Mouse (Mus musculus) forebrain, embryonic 16.5 days (tissue): ENCODE data around the gene Mfsd9. TPM values are rescaled to one million over a fixed set of nuclear protein-coding genes. Genes with fewer than 3 reads are reported as not detected.

Experiments used
- ATAC-seq: fragments of 200-750 bp; cut with Nextera tagmentation; 2 replicates; pipeline ENCODE4 v1.8.0; 2017; ENCODE audit warnings: mild to moderate bottlenecking, moderate library complexity
- H3K27ac ChIP-seq: fragments of 300-500 bp; sonication (generic); 2 replicates; pipeline ENCODE4 v1.5.1; 2014; ENCODE audit warnings: low read length, control low read depth
- H3K27me3 ChIP-seq: fragments of 300-500 bp; sonication (generic); replicated peaks from 2 replicates; pipeline ENCODE4 v1.6.1; 2014; ENCODE audit warnings: low read length; ENCODE audit not compliant: control insufficient read depth, insufficient read depth
- H3K36me3 ChIP-seq: fragments of 300-500 bp; sonication (generic); 2 replicates; pipeline ENCODE4 v1.6.1; 2014; ENCODE audit not compliant: control insufficient read depth, insufficient read depth
- H3K4me1 ChIP-seq: fragments of 300-500 bp; sonication (generic); replicated peaks from 2 replicates; pipeline ENCODE4 v1.6.1; 2014; ENCODE audit warnings: low read length; ENCODE audit not compliant: control insufficient read depth, insufficient read depth
- H3K4me2 ChIP-seq: fragments of 300-500 bp; sonication (generic); 2 replicates; pipeline ENCODE4 v1.6.1; 2014; ENCODE audit warnings: mild to moderate bottlenecking, low read length, control low read depth
- H3K4me3 ChIP-seq: fragments of 300-500 bp; sonication (generic); replicated peaks from 2 replicates; pipeline ENCODE4 v1.5.1; 2014; ENCODE audit warnings: mild to moderate bottlenecking, low read length, control low read depth
- H3K9ac ChIP-seq: fragments of 300-500 bp; sonication (generic); replicated peaks from 2 replicates; pipeline ENCODE4 v1.6.1; 2014; ENCODE audit warnings: low read depth, low read length, control low read depth
- H3K9me3 ChIP-seq: fragments of 300-500 bp; sonication (generic); 2 replicates; pipeline ENCODE4 v1.6.1; 2016; ENCODE audit warnings: low read length; ENCODE audit not compliant: control insufficient read depth
- WGBS: fragments of 180-500 bp; shearing (Covaris S2); extraction: QIAGEN DNeasy Blood & Tissue Kit; methylation state at CpG from one replicate; pipeline ENCODE4 v1.1.7; 2014; 5-methylcytosine and 5-hydroxymethylcytosine counted together
- polyA plus RNA-seq: library from polyadenylated mRNA; unstranded; fragments of >200 nt; fragmentation: Nextera tagmentation; extraction: Ambion mirVana; gene quantifications from 2 replicates; pipeline ENCODE4 v1.2.1, GENCODE M21; 2015

The Mfsd9 gene
- polyA plus RNA-seq, 1 experiment from 2014 or later: 7.1 TPM

GRCm38 (mm10) chr1:40788956-40789355 lies 1.5 kb downstream of the Mfsd9 start:
- no peak overlapping the region; the same call in 1 of the 2 replicates for H3K4me2 ChIP-seq

GRCm38 (mm10) chr1:40785876-40786445 lies 4.5 kb downstream of the Mfsd9 start:
- H3K9ac ChIP-seq: no peak overlapping the region
- H3K27me3 ChIP-seq: no peaks in the 10 kb centered on the region
- no peak overlapping the region for H3K4me2 ChIP-seq
- H3K9me3 ChIP-seq: no peaks in the 10 kb centered on the region
- H3K4me1 ChIP-seq: peaks cover 17% of the 10 kb centered on the region
- WGBS: 89% methylated on average over 11 of the region's 11 CpGs
- no peak for ATAC-seq
- H3K27ac ChIP-seq: no peak overlapping the region
- H3K36me3 ChIP-seq: no peaks in the 10 kb centered on the region
- H3K4me3 ChIP-seq: no peak overlapping the region

More at GRCm38 (mm10) chr1:40788956-40789355, 1.5 kb downstream of the Mfsd9 start:
- peak; percentile 65 for ATAC-seq
- Histone ChIP-seq H3K9ac (no peak overlapping the region), H3K4me3 (no peak overlapping the region), H3K4me1 (peaks cover 19% of the 10 kb centered on the region), H3K27ac (peak overlapping the region; percentile 21), H3K36me3 (no peaks in the 10 kb centered on the region), H3K9me3 (no peaks in the 10 kb centered on the region), H3K27me3 (no peaks in the 10 kb centered on the region)
- 60% methylated on average over 6 of the region's 6 CpGs for WGBS

- Histone ChIP-seq H3K36me3 (peaks cover 3% of the 10 kb centered on the region), H3K9ac (no peak overlapping the region), H3K4me3 (no peak overlapping the region), H3K27ac (no peak overlapping the region), H3K9me3 (no peaks in the 10 kb centered on the region), H3K4me1 (peaks cover 6% of the 10 kb centered on the region), H3K27me3 (no peaks in the 10 kb centered on the region), H3K4me2 (no peak overlapping the region)
- 94% methylated on average over 9 of the region's 9 CpGs for WGBS
- no peak for ATAC-seq
Measured at GRCm38 (mm10) chr1:40784306-40784705, 6.2 kb downstream of the Mfsd9 start.

- Histone ChIP-seq H3K4me3 (no peak overlapping the region), H3K27me3 (no peaks in the 10 kb centered on the region)
Measured at GRCm38 (mm10) chr1:40783450-40783849, 7.0 kb downstream of the Mfsd9 start.

GRCm38 (mm10) chr1:40776763-40777162 lies 13.7 kb downstream of the Mfsd9 start:
- Histone ChIP-seq H3K27ac (no peak overlapping the region), H3K4me3 (no peak overlapping the region), H3K9me3 (peaks cover 8% of the 10 kb centered on the region), H3K9ac (no peak overlapping the region), H3K36me3 (peaks cover 18% of the 10 kb centered on the region), H3K4me2 (no peak overlapping the region), H3K4me1 (no peaks in the 10 kb centered on the region), H3K27me3 (no peaks in the 10 kb centered on the region)
- no peak for ATAC-seq
- WGBS: 93% methylated on average over 3 of the region's 3 CpGs

More at GRCm38 (mm10) chr1:40783450-40783849, 7.0 kb downstream of the Mfsd9 start:
- H3K4me2 ChIP-seq: no peak overlapping the region
- 92% methylated on average over 7 of the region's 7 CpGs for WGBS
- H3K36me3 ChIP-seq: peaks cover 11% of the 10 kb centered on the region
- ATAC-seq: no peak
- H3K27ac ChIP-seq: no peak overlapping the region
- H3K9ac ChIP-seq: no peak overlapping the region
- 0 out of 2 replicates have a peak, but pooled peaks cover 3% of the 10 kb centered on the region for H3K4me1 ChIP-seq
- peaks cover 7% of the 10 kb centered on the region for H3K9me3 ChIP-seq

- H3K9ac ChIP-seq: no peak overlapping the region
- H3K4me2 ChIP-seq: no peak overlapping the region
- ATAC-seq: no peak
- H3K9me3 ChIP-seq: peaks cover 8% of the 10 kb centered on the region
- no peaks in the 10 kb centered on the region for H3K27me3 ChIP-seq
- H3K36me3 ChIP-seq: peaks cover 18% of the 10 kb centered on the region
- H3K27ac ChIP-seq: no peak overlapping the region
- no peaks in the 10 kb centered on the region for H3K4me1 ChIP-seq
- no peak overlapping the region for H3K4me3 ChIP-seq
- WGBS: 75% methylated on average over 2 of the region's 2 CpGs
Measured at GRCm38 (mm10) chr1:40776102-40776501, 14.4 kb downstream of the Mfsd9 start.

- Histone ChIP-seq H3K4me2 (no peak overlapping the region), H3K36me3 (peaks cover 12% of the 10 kb centered on the region), H3K4me1 (no peaks in the 10 kb centered on the region), H3K27ac (no peak overlapping the region), H3K9me3 (peaks cover 7% of the 10 kb centered on the region), H3K9ac (no peak overlapping the region), H3K4me3 (no peak overlapping the region), H3K27me3 (no peaks in the 10 kb centered on the region)
- ATAC-seq: no peak
- 96% methylated on average over 10 of the region's 10 CpGs for WGBS
Measured at GRCm38 (mm10) chr1:40774040-40774439, 16.4 kb downstream of the Mfsd9 start.

- Histone ChIP-seq H3K9ac (no peak overlapping the region), H3K9me3 (no peaks in the 10 kb centered on the region), H3K36me3 (peaks cover 6% of the 10 kb centered on the region), H3K27ac (no peak overlapping the region), H3K4me2 (no peak overlapping the region), H3K4me1 (no peaks in the 10 kb centered on the region), H3K4me3 (no peak overlapping the region), H3K27me3 (no peaks in the 10 kb centered on the region)
- WGBS: 88% methylated on average over 5 of the region's 5 CpGs
- no peak for ATAC-seq
Measured at GRCm38 (mm10) chr1:40773234-40773633, 17.3 kb downstream of the Mfsd9 start.

GRCm38 (mm10) chr1:40771196-40771970 lies 19.1 kb downstream of the Mfsd9 start:
- no peaks in the 10 kb centered on the region for H3K9me3 ChIP-seq
- peaks cover 6% of the 10 kb centered on the region for H3K36me3 ChIP-seq
- no peak overlapping the region for H3K4me3 ChIP-seq
- H3K27ac ChIP-seq: no peak overlapping the region
- no peak for ATAC-seq
- H3K9ac ChIP-seq: no peak overlapping the region
- H3K4me2 ChIP-seq: no peak overlapping the region
- 93% methylated on average over 7 of the region's 7 CpGs for WGBS
- H3K27me3 ChIP-seq: no peaks in the 10 kb centered on the region
- no peaks in the 10 kb centered on the region for H3K4me1 ChIP-seq
